Mouse (Mus musculus) C2C12 (cell line): ENCODE results near the gene Tmem56.

Experiments used
- CEBPB ChIP-seq: IDR thresholded peaks from one replicate; pipeline ENCODE4 v1.6.1; 2011; ENCODE audit warnings: low read depth, mild to moderate bottlenecking, control low read depth, moderate library complexity
- CTCF ChIP-seq: IDR thresholded peaks from one replicate; pipeline ENCODE4 v1.5.1; 2011; ENCODE audit not compliant: control insufficient read depth, insufficient read depth, insufficient read length
- MAX ChIP-seq: IDR thresholded peaks from one replicate; pipeline ENCODE4 v1.6.1; 2011; ENCODE audit warnings: mild to moderate bottlenecking, control low read depth
- USF1 ChIP-seq: IDR thresholded peaks from one replicate; pipeline ENCODE4 v1.6.1; 2011; ENCODE audit warnings: low read depth, mild to moderate bottlenecking, control low read depth, moderate library complexity

DNA sequence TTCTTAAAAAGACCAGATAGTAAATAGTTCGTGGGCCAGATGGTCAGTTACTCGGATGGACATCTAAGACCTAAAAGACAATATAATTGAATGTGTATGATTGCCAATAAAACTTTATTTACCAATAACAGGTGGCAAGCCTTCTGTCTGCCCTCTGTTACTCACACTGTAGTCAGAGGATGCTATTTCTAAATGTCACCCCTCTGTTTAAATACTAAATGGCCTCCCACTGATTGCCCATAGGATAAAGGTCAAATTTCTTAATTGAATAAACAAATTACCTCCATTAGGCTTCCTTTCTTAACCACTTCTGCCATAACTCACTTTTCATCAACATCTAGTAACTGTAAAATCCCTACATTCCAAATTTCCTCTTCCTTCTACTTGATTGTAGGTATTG is 10.3 kb downstream of the Tmem56 start:
- no peak for TF ChIP-seq CTCF
- TF ChIP-seq MAX: no peak
- TF ChIP-seq USF1: no peak
- no peak for TF ChIP-seq CEBPB
